Comparison of ENCODE assay signal across 8 mouse cellular contexts in genomic region chr5:38038710-38039592, GRCm38 (mm10). TPM values are rescaled to one million over a fixed set of nuclear protein-coding genes. Genes with fewer than 3 reads are reported as not detected.
DNase-seq lines count a peak whose midpoint lies in the region; ATAC-seq and TF ChIP-seq lines count a peak whose summit lies in the region.

Gene Stx18, plus strand, starts transcription at chr5:38038742.

- H3K36me3 ChIP-seq in megakaryocyte, embryonic 14.5 days (replicated peaks; ENCODE audit: low read length) = peaks cover 17% of the 10 kb centered on the region

- TF ChIP-seq POLR2A in cortical plate, adult 2 months (IDR thresholded peaks at IDR 0.05; ENCODE audit: extremely low read depth, insufficient read depth, low read length) = peak; percentile 75; the same call in 1 of the 2 replicates

- ATAC-seq in activated CD4-positive, CD25-positive, alpha-beta regulatory T cell, adult 4 months = peak; percentile 85

- DNase-seq in gastrocnemius, adult 8-10 months (ENCODE audit: low spot score in 2 of 2) = peak; percentile 68 to 69
- peak; percentile 81 for DNase-seq in hindlimb bud, embryonic 11.5 days (ENCODE audit: extremely low spot score, low read depth, low spot score)
- DNase-seq in left cerebral cortex, adult 8-10 months (ENCODE audit: low spot score in 2 of 2) = peak; percentile 78 to 86
- DNase-seq in right cerebral cortex, postnatal 10 days (ENCODE audit: low spot score in 2 of 2) = peak; percentile 94
- DNase-seq in urinary bladder, postnatal 25 days (ENCODE audit: low spot score) = peak; percentile 81

- no peak within 1 kb of the TSS; the same call in 1 of the 2 replicates for H3K27ac ChIP-seq in cortical plate, adult 2 months (ENCODE audit: insufficient read depth, low read length)

- H3K27me3 ChIP-seq in megakaryocyte, embryonic 14.5 days (replicated peaks) = peaks cover 11% of the 10 kb centered on the region

- H3K9me3 ChIP-seq in megakaryocyte, embryonic 14.5 days = no peaks in the 10 kb centered on the region

- peak within 1 kb of the TSS; percentile 81 for H3K4me3 ChIP-seq in cortical plate, adult 2 months (ENCODE audit: insufficient read depth, low read length)
- H3K4me3 ChIP-seq in megakaryocyte, embryonic 14.5 days (replicated peaks) = peak within 1 kb of the TSS; percentile 99

- H3K4me1 ChIP-seq in cortical plate, adult 2 months (ENCODE audit: control insufficient read depth, insufficient read depth, low read length) = peaks cover 4% of the 10 kb centered on the region; the same call in 1 of the 2 replicates
- peaks cover 27% of the 10 kb centered on the region for H3K4me1 ChIP-seq in megakaryocyte, embryonic 14.5 days

- TF ChIP-seq CTCF in cortical plate, adult 2 months (IDR thresholded peaks at IDR 0.05; ENCODE audit: extremely low read depth, insufficient read depth, low read length) = no peak

RNA-seq across cellular contexts. Expression of gene Stx18, which starts in this region (rescaled TPM):
- 10 to 100 TPM; 24.1 to 27.0 TPM for polyA plus RNA-seq in activated CD4-positive, CD25-positive, alpha-beta regulatory T cell, adult 4 months (2017; shearing (Covaris generic))
- 47.3 and 50.4 TPM in 2 replicates for polyA plus RNA-seq in cortical plate, adult 2 months (2012; rRNA removed)
- total RNA-seq in gastrocnemius, adult 8-10 months (2022) = 10 to 100 TPM; 10.6 to 13.3 (median 12.6) TPM
- total RNA-seq in left cerebral cortex, adult 8-10 months (2022) = 10 to 100 TPM; 33.7 to 39.7 (median 34.8) TPM
- polyA plus RNA-seq in megakaryocyte, embryonic 14.5 days (2012; ENCODE audit: insufficient read depth, low replicate concordance) = 10.2 and 30.9 TPM in 2 replicates
